Mouse (Mus musculus) forebrain, embryonic 11.5 days (tissue): ENCODE measurements around the gene Nrxn3. TPM values are rescaled to one million over a fixed set of nuclear protein-coding genes. Genes with fewer than 3 reads are reported as not detected.

Experiments
- ATAC-seq: fragments of 200-750 bp; cut with Nextera tagmentation; replicated peaks from 2 replicates; pipeline ENCODE4 v1.8.0; 2017; ENCODE audit warnings: moderate TSS enrichment; ENCODE audit not compliant: low FRiP score
- DNase-seq: peaks from one replicate; pipeline ENCODE4 v3.0.0-alpha.2; 2017; ENCODE audit warnings: low spot score
- H3K27ac ChIP-seq: fragments of 300-500 bp; sonication (generic); 2 replicates; pipeline ENCODE4 v1.5.1; 2014; ENCODE audit warnings: low read depth, low read length
- H3K27me3 ChIP-seq: fragments of 300-500 bp; sonication (generic); 2 replicates; pipeline ENCODE4 v1.6.1; 2014; ENCODE audit warnings: mild to moderate bottlenecking, low read length, mixed read lengths; ENCODE audit not compliant: control insufficient read depth, insufficient read depth
- H3K36me3 ChIP-seq: fragments of 300-500 bp; sonication (generic); 2 replicates; pipeline ENCODE4 v1.6.1; 2014; ENCODE audit warnings: mild to moderate bottlenecking, low read length, moderate library complexity, mixed read lengths; ENCODE audit not compliant: control insufficient read depth, insufficient read depth
- H3K4me1 ChIP-seq: fragments of 300-500 bp; sonication (generic); replicated peaks from 2 replicates; pipeline ENCODE4 v1.6.1; 2014; ENCODE audit warnings: low read length, mixed read lengths; ENCODE audit not compliant: control insufficient read depth, insufficient read depth
- H3K4me2 ChIP-seq: fragments of 300-500 bp; sonication (generic); 2 replicates; pipeline ENCODE4 v1.6.1; 2014; ENCODE audit warnings: low read depth, mild to moderate bottlenecking, low read length, moderate library complexity, mixed read lengths; ENCODE audit not compliant: severe bottlenecking
- H3K4me3 ChIP-seq: fragments of 300-500 bp; sonication (generic); 2 replicates; pipeline ENCODE4 v1.5.1; 2014; ENCODE audit warnings: low read depth, low read length
- H3K9ac ChIP-seq: fragments of 300-500 bp; sonication (generic); 2 replicates; pipeline ENCODE4 v1.6.1; 2014; ENCODE audit warnings: low read length
- H3K9me3 ChIP-seq: fragments of 300-500 bp; sonication (generic); 2 replicates; pipeline ENCODE4 v1.6.1; 2016; ENCODE audit warnings: low read length, mixed read lengths; ENCODE audit not compliant: control insufficient read depth
- WGBS: fragments of 180-500 bp; shearing (Covaris S2); extraction: QIAGEN DNeasy Blood & Tissue Kit; methylation state at CpG from one replicate; pipeline ENCODE4 v1.1.7; 2014; 5-methylcytosine and 5-hydroxymethylcytosine counted together
- polyA plus RNA-seq: library from polyadenylated mRNA; unstranded; fragments of >200 nt; fragmentation: Nextera tagmentation; extraction: Ambion mirVana; gene quantifications from 2 replicates; pipeline ENCODE4 v1.2.1, GENCODE M21; 2014

The Nrxn3 gene
- polyA plus RNA-seq, 1 experiment from 2014 or later, result 38.4 TPM

DNA sequence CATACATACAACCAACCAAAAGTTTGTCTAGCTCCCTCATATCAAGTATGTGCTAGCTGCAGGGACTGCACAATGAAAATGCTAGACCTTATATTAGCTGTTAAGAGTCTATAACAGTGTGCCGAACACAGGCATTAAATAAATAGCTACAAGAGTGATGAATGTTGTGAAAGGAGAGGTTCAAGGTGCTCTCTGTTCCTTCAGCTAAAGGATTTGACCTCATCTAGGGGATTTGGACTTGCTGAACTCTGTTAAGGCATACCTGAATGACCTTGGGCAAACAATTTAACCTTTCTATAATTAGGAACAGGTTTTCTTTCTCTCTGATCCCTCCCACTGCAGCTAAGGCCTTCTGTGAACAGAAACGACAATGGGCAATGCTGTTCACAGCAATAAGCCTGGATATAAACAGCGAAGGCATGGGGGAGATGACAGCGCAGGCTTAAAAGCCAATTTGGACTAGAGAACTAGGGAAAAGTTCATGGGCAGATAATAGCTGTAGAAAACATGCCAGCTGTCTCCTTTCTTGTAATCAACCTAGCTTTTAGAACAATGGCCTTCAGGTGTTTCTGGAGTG lies 839.4 kb downstream of the Nrxn3 start:
- H3K27me3 ChIP-seq, result no peaks in the 10 kb centered on the region
- no peak overlapping the region for H3K27ac ChIP-seq
- ATAC-seq, result no peak
- whole genome bisulfite sequencing, result 63% methylated on average over 4 of the region's 4 CpGs
- no peaks in the 10 kb centered on the region for H3K9me3 ChIP-seq
- DNase-seq, result no peak
- no peaks in the 10 kb centered on the region for H3K36me3 ChIP-seq
- H3K4me3 ChIP-seq, result no peak overlapping the region
- no peak overlapping the region for H3K9ac ChIP-seq
- no peak overlapping the region for H3K4me2 ChIP-seq
- no peaks in the 10 kb centered on the region for H3K4me1 ChIP-seq

DNA sequence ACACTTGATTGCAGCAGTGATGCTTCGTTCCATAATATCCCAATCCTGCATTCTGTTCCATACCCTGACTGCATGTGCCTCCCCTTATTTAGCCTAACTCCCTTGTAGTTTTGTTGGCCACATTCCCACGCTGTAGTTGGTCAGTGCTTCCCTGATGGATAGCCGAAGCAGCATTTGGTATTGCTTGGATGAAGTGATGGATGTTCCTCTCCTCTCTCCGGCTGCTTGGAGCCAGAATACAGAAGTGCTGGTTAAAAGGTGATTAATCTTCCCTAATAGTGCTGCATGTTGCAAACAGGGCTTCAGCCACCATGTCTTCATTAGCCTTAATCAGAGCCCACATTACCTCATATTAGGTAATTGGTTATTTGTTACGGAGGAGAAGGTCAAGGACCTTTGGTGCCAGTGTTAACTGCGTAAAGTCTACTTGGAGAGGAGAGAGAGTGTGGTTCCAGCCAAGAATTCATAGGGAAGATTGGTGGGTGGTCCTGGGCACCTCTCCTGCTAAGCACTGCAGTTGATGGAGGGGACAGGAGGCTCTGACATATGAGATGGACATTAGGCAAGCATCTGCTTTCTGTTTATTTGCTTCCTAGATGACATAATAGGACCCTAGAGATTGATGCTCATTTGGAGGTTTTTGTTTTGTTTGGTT lies 846.2 kb downstream of the Nrxn3 start:
- Histone ChIP-seq H3K9ac (no peak overlapping the region), H3K4me3 (no peak overlapping the region), H3K27me3 (no peaks in the 10 kb centered on the region), H3K9me3 (no peaks in the 10 kb centered on the region), H3K4me2 (no peak overlapping the region), H3K27ac (no peak overlapping the region), H3K4me1 (no peaks in the 10 kb centered on the region), H3K36me3 (no peaks in the 10 kb centered on the region)
- DNase-seq (no peak), ATAC-seq (no peak)
- 87% methylated on average over 6 of the region's 6 CpGs for WGBS

DNA sequence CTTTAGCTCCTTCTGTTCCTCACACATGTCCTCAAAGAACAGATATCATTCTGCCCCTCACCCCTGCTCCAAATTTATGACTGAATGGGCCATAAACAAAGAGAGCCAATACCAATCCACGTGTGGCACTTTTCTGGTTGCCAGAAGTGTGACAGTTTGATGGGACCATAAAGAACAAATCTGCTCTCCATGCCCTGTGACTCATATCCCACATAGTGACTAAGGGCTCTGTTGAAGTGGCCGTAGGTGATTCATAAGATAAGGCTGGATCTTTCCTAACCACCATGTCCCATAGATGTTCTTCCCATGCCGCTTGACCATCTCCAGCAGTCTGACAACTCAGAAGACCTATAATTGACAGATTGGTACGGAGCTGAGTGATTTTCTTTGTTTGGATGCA lies 869.8 kb downstream of the Nrxn3 start:
- 90% methylated on average over 4 of the region's 4 CpGs for WGBS
- Histone ChIP-seq H3K9me3 (no peaks in the 10 kb centered on the region), H3K36me3 (no peaks in the 10 kb centered on the region), H3K4me2 (no peak overlapping the region), H3K4me3 (no peak overlapping the region), H3K27me3 (no peaks in the 10 kb centered on the region), H3K4me1 (no peaks in the 10 kb centered on the region), H3K27ac (no peak overlapping the region), H3K9ac (no peak overlapping the region)
- DNase-seq (no peak), ATAC-seq (no peak)

DNA sequence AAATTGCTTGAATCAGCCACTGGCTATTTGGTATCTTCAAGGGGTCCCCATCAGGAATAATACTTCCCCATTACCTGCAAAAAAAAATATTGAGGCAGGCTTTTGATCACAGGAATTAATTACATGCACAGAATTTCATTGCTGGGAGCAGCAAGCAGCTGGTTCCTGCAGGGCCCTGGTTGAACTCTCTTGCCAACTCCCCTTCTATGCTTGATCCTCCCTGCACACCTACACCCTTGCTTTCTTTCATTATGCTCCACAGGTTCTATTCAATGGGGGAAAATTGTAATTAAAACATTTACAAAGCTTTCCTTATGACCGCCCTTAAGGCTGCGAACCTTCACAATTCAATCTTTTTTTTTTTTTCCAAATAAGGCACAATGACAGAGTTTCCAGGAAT lies 891.0 kb downstream of the Nrxn3 start:
- Histone ChIP-seq H3K36me3 (no peaks in the 10 kb centered on the region), H3K27me3 (no peaks in the 10 kb centered on the region), H3K27ac (no peak overlapping the region), H3K4me2 (no peak overlapping the region), H3K9ac (no peak overlapping the region), H3K4me1 (0 out of 2 replicates have a peak, but pooled peaks cover 2% of the 10 kb centered on the region), H3K4me3 (no peak overlapping the region), H3K9me3 (no peaks in the 10 kb centered on the region)
- WGBS, result 13% methylated on average over 2 of the region's 2 CpGs
- ATAC-seq, result peak; percentile 56; the same call in 1 of the 2 replicates
- no peak for DNase-seq

DNA sequence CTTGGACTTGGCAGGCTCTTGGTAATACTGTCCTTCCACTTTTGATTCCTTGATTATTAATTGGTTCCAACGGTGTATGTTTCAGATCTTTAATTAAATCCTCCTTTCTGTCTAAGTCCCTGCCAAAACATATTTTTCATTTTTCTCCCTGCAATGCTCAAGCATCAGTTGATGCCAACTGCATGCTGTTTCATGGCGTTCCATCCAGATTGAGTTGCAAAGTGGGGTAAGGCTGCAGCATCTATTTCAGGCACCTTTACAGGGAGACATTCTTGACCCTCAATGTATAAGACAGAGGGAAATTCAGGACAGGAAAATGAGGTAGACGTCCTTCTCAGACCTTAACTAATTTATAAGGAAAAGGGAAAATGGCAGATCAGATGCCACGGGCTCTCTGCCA lies 903.1 kb downstream of the Nrxn3 start:
- WGBS, result 82% methylated on average over 4 of the region's 4 CpGs
- no peak overlapping the region for H3K27ac ChIP-seq
- H3K4me3 ChIP-seq, result no peak overlapping the region
- ATAC-seq, result no peak
- no peaks in the 10 kb centered on the region for H3K9me3 ChIP-seq
- H3K27me3 ChIP-seq, result no peaks in the 10 kb centered on the region
- no peak overlapping the region for H3K9ac ChIP-seq
- no peaks in the 10 kb centered on the region for H3K36me3 ChIP-seq
- H3K4me2 ChIP-seq, result no peak overlapping the region
- no peak for DNase-seq
- no peaks in the 10 kb centered on the region for H3K4me1 ChIP-seq

- DNase-seq, result no peak
- no peak overlapping the region for H3K9ac ChIP-seq
- H3K36me3 ChIP-seq, result no peaks in the 10 kb centered on the region
- H3K4me3 ChIP-seq, result no peak overlapping the region
- H3K4me1 ChIP-seq, result no peaks in the 10 kb centered on the region
- H3K27me3 ChIP-seq, result no peaks in the 10 kb centered on the region
- ATAC-seq, result no peak
- H3K9me3 ChIP-seq, result no peaks in the 10 kb centered on the region
- no peak overlapping the region for H3K4me2 ChIP-seq
- 94% methylated on average over 4 of the region's 4 CpGs for WGBS
- no peak overlapping the region for H3K27ac ChIP-seq
Observed at GRCm38 (mm10) chr12:89640046-89640445, 917.4 kb downstream of the Nrxn3 start.

DNA sequence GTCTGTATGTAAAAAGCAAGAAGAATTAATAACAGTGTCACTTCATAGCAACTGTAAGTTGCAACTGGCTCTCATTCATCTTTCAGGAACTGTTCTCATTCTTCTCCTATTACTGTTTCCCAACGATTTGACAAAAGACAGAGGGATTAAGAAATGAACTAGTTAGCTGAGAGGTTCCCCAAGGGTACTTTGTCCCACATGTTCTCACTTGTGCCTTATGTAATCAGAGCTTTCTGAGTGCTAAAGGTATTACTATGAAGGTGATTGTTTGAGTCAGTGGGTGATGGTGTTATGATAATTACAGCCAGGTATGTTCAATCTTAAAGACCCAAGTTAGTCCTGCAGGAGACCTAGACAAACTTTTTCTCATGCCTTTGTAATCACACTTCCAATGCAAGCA lies 918.8 kb downstream of the Nrxn3 start:
- Histone ChIP-seq H3K4me1 (no peaks in the 10 kb centered on the region), H3K27ac (no peak overlapping the region), H3K9me3 (no peaks in the 10 kb centered on the region), H3K4me3 (no peak overlapping the region), H3K36me3 (no peaks in the 10 kb centered on the region), H3K9ac (no peak overlapping the region), H3K4me2 (no peak overlapping the region), H3K27me3 (no peaks in the 10 kb centered on the region)
- DNase-seq, result no peak
- 23% methylated on average over 1 of the region's 1 CpGs for WGBS
- ATAC-seq, result no peak

DNA sequence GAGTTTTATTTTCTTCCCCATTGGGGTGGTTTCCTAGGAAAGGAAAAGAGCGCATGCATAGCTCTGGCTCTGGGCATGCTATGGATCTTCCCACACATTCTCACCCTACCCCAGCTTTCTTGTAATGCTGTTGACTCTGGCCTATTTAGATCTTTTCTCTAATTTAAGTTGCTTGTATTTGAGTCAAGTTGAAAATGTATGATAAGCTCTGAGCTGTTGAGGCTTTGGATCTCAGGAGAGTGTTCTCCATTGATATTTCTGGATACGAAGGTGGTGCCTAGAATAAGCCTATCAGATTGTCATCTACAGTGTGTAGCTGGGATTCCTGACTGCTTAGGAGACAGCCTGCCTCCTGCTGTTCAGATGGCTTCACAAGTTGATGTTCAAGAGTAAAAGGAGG lies 930.5 kb downstream of the Nrxn3 start:
- no peaks in the 10 kb centered on the region for H3K9me3 ChIP-seq
- ATAC-seq (no peak), DNase-seq (no peak)
- WGBS, result 93% methylated on average over 2 of the region's 2 CpGs
- no peaks in the 10 kb centered on the region for H3K27me3 ChIP-seq
- H3K4me3 ChIP-seq, result no peak overlapping the region
- no peaks in the 10 kb centered on the region for H3K36me3 ChIP-seq
- H3K9ac ChIP-seq, result no peak overlapping the region
- H3K27ac ChIP-seq, result no peak overlapping the region
- no peak overlapping the region for H3K4me2 ChIP-seq
- H3K4me1 ChIP-seq, result no peaks in the 10 kb centered on the region

GRCm38 (mm10) chr12:89661219-89661618 lies 938.5 kb downstream of the Nrxn3 start:
- 78% methylated on average over 3 of the region's 3 CpGs for WGBS
- H3K9ac ChIP-seq, result no peak overlapping the region
- H3K4me2 ChIP-seq, result no peak overlapping the region
- DNase-seq, result no peak
- H3K4me3 ChIP-seq, result no peak overlapping the region
- no peaks in the 10 kb centered on the region for H3K9me3 ChIP-seq
- H3K27ac ChIP-seq, result no peak overlapping the region
- peak; percentile 58 for ATAC-seq
- no peaks in the 10 kb centered on the region for H3K4me1 ChIP-seq
- H3K27me3 ChIP-seq, result no peaks in the 10 kb centered on the region
- H3K36me3 ChIP-seq, result no peaks in the 10 kb centered on the region
